Mouse (Mus musculus) G1E (cell line): Measurements from ENCODE around the gene Raver1.

Experiments
- CTCF ChIP-seq: IDR thresholded peaks from 2 replicates; pipeline ENCODE4 v1.5.1; 2012; ENCODE audit warnings: low read depth, low read length, inconsistent platforms, mixed read lengths
- GATA1 ChIP-seq: IDR thresholded peaks from 2 replicates; pipeline ENCODE4 v1.6.1; 2012; ENCODE audit warnings: borderline replicate concordance, low read length, inconsistent platforms, mixed read lengths
- POLR2AphosphoS5 ChIP-seq: IDR thresholded peaks from 2 replicates; pipeline ENCODE4 v1.6.1; 2012; ENCODE audit warnings: low read depth, low read length, inconsistent platforms; ENCODE audit not compliant: insufficient replicate concordance
- TAL1 ChIP-seq: conservative IDR thresholded peaks from 2 replicates; pipeline ENCODE4 v1.6.1; 2012; ENCODE audit warnings: low read depth, low read length, inconsistent platforms, mixed read lengths

DNA sequence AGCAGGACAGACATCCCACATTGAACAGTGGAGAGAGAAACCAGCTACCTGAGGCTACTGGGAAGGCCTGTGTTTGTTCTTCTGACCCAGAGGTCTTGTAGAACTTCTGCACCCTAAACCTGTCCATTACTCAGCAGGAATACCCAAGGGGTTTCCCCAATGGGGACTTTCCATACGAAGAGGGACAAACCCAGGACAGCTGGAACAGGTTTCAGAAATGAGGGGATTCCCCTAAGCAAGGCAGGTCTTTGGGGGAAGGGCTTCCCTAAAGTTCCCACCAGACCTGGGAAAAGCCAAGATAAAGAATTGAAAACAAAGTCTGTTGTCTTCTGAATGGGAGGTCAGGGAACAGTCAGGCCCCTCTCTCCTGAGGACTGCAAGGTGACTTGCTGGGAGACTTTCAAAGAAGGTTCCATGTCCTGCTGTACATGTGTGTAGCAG, 44.2 kb upstream of the Raver1 start:
- TF ChIP-seq CTCF (no peak), GATA1 (no peak), TAL1 (no peak), POLR2AphosphoS5 (no peak)
